Mouse (Mus musculus): ENCODE data around the gene Kif7.

GRCm38 (mm10) chr7:79758176-79758575 lies 42.7 kb upstream of the Kif7 start:
- TF ChIP-seq CTCF (IDR thresholded peaks at IDR 0.05; ENCODE audit: low read depth, low read length) (no peak), POLR2A (IDR thresholded peaks at IDR 0.05; ENCODE audit: borderline replicate concordance, low read depth, low read length) (no peak)
